Mouse (Mus musculus): ENCODE measurements around the gene Clca2. TPM values are rescaled to one million over a fixed set of nuclear protein-coding genes. Genes with fewer than 3 reads are reported as not detected.

Clca2 gene
- polyA plus RNA-seq, 1 experiment from 2014 or later, result not detected

GRCm38 (mm10) chr3:145131210-145131868 lies 32.1 kb upstream of the Clca2 start:
- 26% methylated on average over 3 of the region's 3 CpGs for WGBS (ENCODE audit: insufficient replicate concordance)
- ATAC-seq, result no peak

DNA sequence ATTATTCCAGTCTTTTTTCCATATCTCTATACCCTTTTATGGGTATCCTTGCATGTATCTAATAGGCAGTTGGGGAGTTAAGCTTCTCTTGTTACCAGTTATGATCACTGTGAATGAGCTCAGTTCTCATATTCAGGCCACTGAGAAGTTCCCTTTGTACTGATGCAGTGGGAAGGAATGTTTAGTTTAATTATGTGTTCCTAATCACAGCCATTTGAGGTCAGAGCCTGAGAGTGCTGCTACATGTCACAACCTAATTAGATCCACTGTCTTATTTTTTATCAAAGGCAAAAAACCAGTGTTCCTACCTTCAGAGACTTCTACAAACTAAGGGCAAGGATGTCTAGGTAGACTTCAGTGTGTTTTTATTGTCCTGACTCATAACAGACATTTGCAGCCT lies 30.1 kb upstream of the Clca2 start:
- Histone ChIP-seq H3K9ac (replicated peaks) (no peak overlapping the region), H3K4me3 (ENCODE audit: low read depth, low read length) (no peak overlapping the region), H3K4me1 (ENCODE audit: insufficient read depth) (no peaks in the 10 kb centered on the region), H3K36me3 (replicated peaks; ENCODE audit: insufficient read depth, low read length) (peaks cover 12% of the 10 kb centered on the region), H3K9me3 (ENCODE audit: low read length) (no peaks in the 10 kb centered on the region), H3K27me3 (ENCODE audit: insufficient read depth, low read length) (no peaks in the 10 kb centered on the region), H3K4me2 (ENCODE audit: low read depth, low read length) (no peak overlapping the region), H3K27ac (ENCODE audit: low read depth) (no peak overlapping the region)
- ATAC-seq, result no peak
- no peak for DNase-seq
- TF ChIP-seq EP300 (IDR thresholded peaks at IDR 0.05; ENCODE audit: low read depth) (no peak), CTCF (IDR thresholded peaks at IDR 0.05; ENCODE audit: low read depth) (no peak)

More at GRCm38 (mm10) chr3:145131210-145131868, 32.1 kb upstream of the Clca2 start:
- Histone ChIP-seq H3K4me2 (ENCODE audit: low read depth, low read length) (no peak overlapping the region), H3K36me3 (replicated peaks; ENCODE audit: insufficient read depth, low read length) (peaks cover 13% of the 10 kb centered on the region), H3K9me3 (ENCODE audit: low read length) (no peaks in the 10 kb centered on the region), H3K4me3 (ENCODE audit: low read depth, low read length) (no peak overlapping the region), H3K27ac (ENCODE audit: low read depth) (no peak overlapping the region), H3K9ac (replicated peaks) (no peak overlapping the region), H3K27me3 (ENCODE audit: insufficient read depth, low read length) (no peaks in the 10 kb centered on the region), H3K4me1 (ENCODE audit: insufficient read depth) (no peaks in the 10 kb centered on the region)
- TF ChIP-seq EP300 (IDR thresholded peaks at IDR 0.05; ENCODE audit: low read depth) (no peak), CTCF (IDR thresholded peaks at IDR 0.05; ENCODE audit: low read depth) (peak; percentile 77)
- peak; percentile 48 for DNase-seq

DNA sequence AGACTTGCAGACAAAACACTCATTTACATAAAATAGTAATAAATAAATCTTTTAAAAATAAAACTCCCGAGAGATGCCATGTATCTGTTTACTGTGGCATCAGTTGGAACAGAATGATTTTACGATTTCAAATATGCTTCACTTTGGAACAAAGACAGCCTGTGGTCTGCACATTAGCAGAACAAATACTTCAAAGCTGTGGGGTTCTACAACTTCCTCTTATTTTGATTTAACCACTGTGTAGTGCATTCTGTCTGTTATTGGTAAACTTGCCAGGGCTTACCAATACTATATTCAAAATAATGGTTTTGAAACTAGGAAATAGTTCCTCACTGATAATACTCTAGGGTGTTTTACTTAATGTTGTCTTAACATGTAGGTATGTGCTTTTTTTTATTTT lies 27.4 kb upstream of the Clca2 start:
- no peaks in the 10 kb centered on the region for H3K27me3 ChIP-seq (ENCODE audit: insufficient read depth, low read length)
- no peak for ATAC-seq
- H3K9me3 ChIP-seq (ENCODE audit: low read length), result no peaks in the 10 kb centered on the region
- H3K36me3 ChIP-seq (replicated peaks; ENCODE audit: insufficient read depth, low read length), result peaks cover 6% of the 10 kb centered on the region; the same call in 1 of the 2 replicates
- DNase-seq, result no peak
- no peak overlapping the region for H3K4me3 ChIP-seq (ENCODE audit: low read depth, low read length)
- no peak overlapping the region for H3K27ac ChIP-seq (ENCODE audit: low read depth)
- H3K4me1 ChIP-seq (ENCODE audit: insufficient read depth), result no peaks in the 10 kb centered on the region
- 77% methylated on average over 2 of the region's 2 CpGs for WGBS (ENCODE audit: insufficient replicate concordance)
- no peak overlapping the region for H3K9ac ChIP-seq (replicated peaks)
- TF ChIP-seq CTCF (IDR thresholded peaks at IDR 0.05; ENCODE audit: low read depth) (no peak), EP300 (IDR thresholded peaks at IDR 0.05; ENCODE audit: low read depth) (no peak)
- no peak overlapping the region for H3K4me2 ChIP-seq (ENCODE audit: low read depth, low read length)

GRCm38 (mm10) chr3:145119425-145119824 lies 20.2 kb upstream of the Clca2 start:
- 70% methylated on average over 7 of the region's 7 CpGs for WGBS (ENCODE audit: insufficient replicate concordance)
- Histone ChIP-seq H3K9me3 (ENCODE audit: low read length) (no peaks in the 10 kb centered on the region), H3K4me1 (ENCODE audit: insufficient read depth) (peaks cover 17% of the 10 kb centered on the region), H3K27me3 (ENCODE audit: insufficient read depth, low read length) (no peaks in the 10 kb centered on the region), H3K9ac (replicated peaks) (peak overlapping the region; percentile 78; the same call in 1 of the 2 replicates), H3K4me3 (ENCODE audit: low read depth, low read length) (peak overlapping the region; percentile 81), H3K36me3 (replicated peaks; ENCODE audit: insufficient read depth, low read length) (peaks cover 2% of the 10 kb centered on the region; the same call in 1 of the 2 replicates), H3K4me2 (ENCODE audit: low read depth, low read length) (peak overlapping the region; percentile 87), H3K27ac (ENCODE audit: low read depth) (peak overlapping the region; percentile 98)
- ATAC-seq, result no peak
- TF ChIP-seq EP300 (IDR thresholded peaks at IDR 0.05; ENCODE audit: low read depth), result no peak
- TF ChIP-seq CTCF (IDR thresholded peaks at IDR 0.05; ENCODE audit: low read depth), result no peak
- DNase-seq, result no peak

- H3K4me3 ChIP-seq (ENCODE audit: low read depth, low read length), result peak overlapping the region; percentile 81
- peaks cover 17% of the 10 kb centered on the region for H3K4me1 ChIP-seq (ENCODE audit: insufficient read depth)
- no peak for TF ChIP-seq CTCF (IDR thresholded peaks at IDR 0.05; ENCODE audit: low read depth)
- no peak for TF ChIP-seq EP300 (IDR thresholded peaks at IDR 0.05; ENCODE audit: low read depth)
- peak overlapping the region; percentile 98 for H3K27ac ChIP-seq (ENCODE audit: low read depth)
- H3K9ac ChIP-seq (replicated peaks), result peak overlapping the region; percentile 78
- H3K4me2 ChIP-seq (ENCODE audit: low read depth, low read length), result peak overlapping the region; percentile 87
- no peaks in the 10 kb centered on the region for H3K36me3 ChIP-seq (replicated peaks; ENCODE audit: insufficient read depth, low read length)
- H3K9me3 ChIP-seq (ENCODE audit: low read length), result no peaks in the 10 kb centered on the region
- H3K27me3 ChIP-seq (ENCODE audit: insufficient read depth, low read length), result no peaks in the 10 kb centered on the region
- WGBS (ENCODE audit: insufficient replicate concordance), result 3% methylated on average over 14 of the region's 14 CpGs
- DNase-seq (no peak), ATAC-seq (peak; percentile 29)
These were observed 19.7 kb upstream of the Clca2 start for GRCm38 (mm10) chr3:145119002-145119358.

- WGBS (ENCODE audit: insufficient replicate concordance), result under 1% methylated on average over 55 of the region's 57 CpGs
- Histone ChIP-seq H3K4me3 (ENCODE audit: low read depth, low read length) (peak within 1 kb of the TSS; percentile 81), H3K27ac (ENCODE audit: low read depth) (peak within 1 kb of the TSS; percentile 98), H3K27me3 (ENCODE audit: insufficient read depth, low read length) (no peaks in the 10 kb centered on the region), H3K4me2 (ENCODE audit: low read depth, low read length) (peak within 1 kb of the TSS; percentile 87), H3K9ac (replicated peaks) (peak within 1 kb of the TSS; percentile 78), H3K4me1 (ENCODE audit: insufficient read depth) (peaks cover 17% of the 10 kb centered on the region), H3K36me3 (replicated peaks; ENCODE audit: insufficient read depth, low read length) (no peaks in the 10 kb centered on the region), H3K9me3 (ENCODE audit: low read length) (no peaks in the 10 kb centered on the region)
- ATAC-seq, result peak; percentile 98
- TF ChIP-seq CTCF (IDR thresholded peaks at IDR 0.05; ENCODE audit: low read depth) (no peak), EP300 (IDR thresholded peaks at IDR 0.05; ENCODE audit: low read depth) (no peak)
- DNase-seq, result peak; percentile 98
These were observed 19.2 kb upstream of the Clca2 start, which contains the start of gene Odf2l for GRCm38 (mm10) chr3:145118254-145119001. Gene Odf2l (plus strand): TSS chr3:145118588.
